Mouse (Mus musculus) MEL (cell line): ENCODE measurements around the gene Ccn1. TPM values are rescaled to one million over a fixed set of nuclear protein-coding genes. Genes with fewer than 3 reads are reported as not detected.

Source experiments
- DNase-seq: peaks from one replicate; pipeline ENCODE4 v3.0.0; 2011; ENCODE audit warnings: low read depth, low spot score
- H3K27ac ChIP-seq: 2 replicates; pipeline ENCODE4 v1.5.1; 2012; ENCODE audit warnings: low read depth, mild to moderate bottlenecking, control low read depth, low read length, moderate library complexity; ENCODE audit not compliant: control insufficient read depth
- H3K27me3 ChIP-seq, 2 experiments: fragments of 150-350 bp in 1 of 2; sonication (generic) in 1 of 2; 2 replicates each; pipeline ENCODE4 v1.6.1; 2012; ENCODE audit warnings: low read length in 2 of 2, mild to moderate bottlenecking in 2 of 2, improper control_type of control experiment in 1 of 2, moderate library complexity in 1 of 2; ENCODE audit not compliant: insufficient read depth in 2 of 2, control insufficient read depth in 1 of 2
- H3K36me3 ChIP-seq, 2 experiments: 2 replicates each; pipeline ENCODE4 v1.6.1; 2012 to 2014; ENCODE audit warnings: low read length in 2 of 2, improper control_type of control experiment in 1 of 2, inconsistent platforms in 1 of 2, mild to moderate bottlenecking in 1 of 2; ENCODE audit not compliant: insufficient read depth in 2 of 2, control insufficient read depth in 1 of 2
- H3K4me1 ChIP-seq, 2 experiments: fragments of 150-350 bp in 1 of 2; sonication (generic) in 1 of 2; 2 replicates each; pipeline ENCODE4 v1.6.1; 2012; ENCODE audit warnings: low read length in 2 of 2, improper control_type of control experiment in 1 of 2, mild to moderate bottlenecking in 1 of 2; ENCODE audit not compliant: insufficient read depth in 2 of 2, control insufficient read depth in 1 of 2
- H3K4me3 ChIP-seq, 2 experiments: fragments of 150-350 bp in 1 of 2; sonication (generic) in 1 of 2; 2 replicates each; pipeline ENCODE4 v1.5.1; 2012; ENCODE audit warnings: low read depth in 2 of 2, low read length in 2 of 2, mild to moderate bottlenecking in 2 of 2, moderate library complexity in 2 of 2, control low read depth in 1 of 2, improper control_type of control experiment in 1 of 2; ENCODE audit not compliant: control insufficient read depth in 1 of 2, insufficient read depth in 1 of 2
- H3K79me2 ChIP-seq: 2 replicates; pipeline ENCODE4 v1.6.1; 2012; ENCODE audit warnings: mild to moderate bottlenecking, low read length, moderate library complexity; ENCODE audit not compliant: control insufficient read depth, poor library complexity, insufficient read depth
- H3K9ac ChIP-seq: 2 replicates; pipeline ENCODE4 v1.6.1; 2012; ENCODE audit warnings: low read depth, mild to moderate bottlenecking, control low read depth, low read length, moderate library complexity; ENCODE audit not compliant: control insufficient read depth, poor library complexity, severe bottlenecking
- H3K9me3 ChIP-seq: fragments of 150-350 bp; sonication (generic); replicated peaks from 2 replicates; pipeline ENCODE4 v1.6.1; 2012; ENCODE audit warnings: mild to moderate bottlenecking, low read length, improper control_type of control experiment, moderate library complexity; ENCODE audit not compliant: insufficient read depth
- CHD1 ChIP-seq: IDR thresholded peaks from 2 replicates; pipeline ENCODE4 v1.6.1; 2012; ENCODE audit warnings: low read depth, mild to moderate bottlenecking, inconsistent platforms, low read length, improper control_type of control experiment
- CTCF ChIP-seq, 3 experiments: IDR thresholded peaks in 2 of 3; conservative IDR thresholded peaks in 1 of 3; 2 replicates each; pipeline ENCODE4 v1.5.1; 2011 to 2012; ENCODE audit warnings: low read length in 3 of 3, low read depth in 2 of 3, mild to moderate bottlenecking in 2 of 3, improper control_type of control experiment in 1 of 3, inconsistent platforms in 1 of 3, mixed read lengths in 1 of 3, moderate library complexity in 1 of 3; ENCODE audit not compliant: control insufficient read depth in 1 of 3, insufficient read depth in 1 of 3, poor library complexity in 1 of 3, severe bottlenecking in 1 of 3
- ELF1 ChIP-seq: IDR thresholded peaks from 2 replicates; pipeline ENCODE4 v1.6.1; 2014; ENCODE audit warnings: low read depth, mild to moderate bottlenecking, inconsistent platforms, low read length, improper control_type of control experiment, moderate library complexity
- GABPA ChIP-seq: IDR thresholded peaks from 2 replicates; pipeline ENCODE4 v1.6.1; 2012; ENCODE audit warnings: low read depth, mild to moderate bottlenecking, inconsistent platforms, low read length, improper control_type of control experiment, moderate library complexity
- GATA1 ChIP-seq: IDR thresholded peaks from 2 replicates; pipeline ENCODE4 v1.6.1; 2011; ENCODE audit warnings: low read depth, low read length, improper control_type of control experiment
- HCFC1 ChIP-seq: IDR thresholded peaks from 2 replicates; pipeline ENCODE4 v1.6.1; 2012; ENCODE audit warnings: low read depth, mild to moderate bottlenecking, inconsistent platforms, low read length, improper control_type of control experiment, moderate library complexity
- JUND ChIP-seq: IDR thresholded peaks from 2 replicates; pipeline ENCODE4 v1.6.1; 2011; ENCODE audit warnings: low read depth, mild to moderate bottlenecking, improper control_type of control experiment, low read length
- MAFK ChIP-seq: IDR thresholded peaks from 2 replicates; pipeline ENCODE4 v1.6.1; 2011; ENCODE audit warnings: low read depth, mild to moderate bottlenecking, low read length, improper control_type of control experiment, borderline replicate concordance
- MYC ChIP-seq: IDR thresholded peaks from 2 replicates; pipeline ENCODE4 v1.6.1; 2011; ENCODE audit warnings: low read depth, mild to moderate bottlenecking, low read length, improper control_type of control experiment, moderate library complexity
- NELFE ChIP-seq: IDR thresholded peaks from 2 replicates; pipeline ENCODE4 v1.6.1; 2011; ENCODE audit warnings: low read depth, low read length, improper control_type of control experiment
- POLR2A ChIP-seq, 2 experiments: IDR thresholded peaks; 2 replicates each; pipeline ENCODE4 v1.6.1; 2011 to 2012; ENCODE audit warnings: low read length in 2 of 2, mild to moderate bottlenecking in 2 of 2, control low read depth in 1 of 2, improper control_type of control experiment in 1 of 2, low read depth in 1 of 2, moderate library complexity in 1 of 2; ENCODE audit not compliant: control insufficient read depth in 1 of 2, insufficient read depth in 1 of 2, poor library complexity in 1 of 2
- POLR2AphosphoS2 ChIP-seq: IDR thresholded peaks from 2 replicates; pipeline ENCODE4 v1.6.1; 2011; ENCODE audit warnings: low read length, improper control_type of control experiment
- POLR2AphosphoS5 ChIP-seq: IDR thresholded peaks from 2 replicates; pipeline ENCODE4 v1.6.1; 2012; ENCODE audit warnings: low read depth, borderline replicate concordance, mild to moderate bottlenecking, inconsistent platforms, low read length, moderate library complexity, mixed read lengths
- RAD21 ChIP-seq: IDR thresholded peaks from 2 replicates; pipeline ENCODE4 v1.6.1; 2011; ENCODE audit warnings: mild to moderate bottlenecking, low read depth, low read length, improper control_type of control experiment
- RCOR1 ChIP-seq: IDR thresholded peaks from 2 replicates; pipeline ENCODE4 v1.6.1; 2012; ENCODE audit warnings: low read depth, mild to moderate bottlenecking, inconsistent platforms, low read length, improper control_type of control experiment
- SMC3 ChIP-seq: IDR thresholded peaks from 2 replicates; pipeline ENCODE4 v1.6.1; 2011; ENCODE audit warnings: low read depth, low read length, improper control_type of control experiment
- TAL1 ChIP-seq: IDR thresholded peaks from 2 replicates; pipeline ENCODE4 v1.6.1; 2012; ENCODE audit warnings: mild to moderate bottlenecking, inconsistent platforms, low read length, moderate library complexity, mixed read lengths
- TCF12 ChIP-seq: IDR thresholded peaks from 2 replicates; pipeline ENCODE4 v1.6.1; 2014; ENCODE audit warnings: low read depth, mild to moderate bottlenecking, inconsistent platforms, low read length, improper control_type of control experiment, moderate library complexity
- UBTF ChIP-seq: IDR thresholded peaks from 2 replicates; pipeline ENCODE4 v1.6.1; 2012; ENCODE audit warnings: low read depth, mild to moderate bottlenecking, inconsistent platforms, low read length, improper control_type of control experiment, moderate library complexity, borderline replicate concordance; ENCODE audit not compliant: insufficient read depth
- ZKSCAN1 ChIP-seq: IDR thresholded peaks from 2 replicates; pipeline ENCODE4 v1.6.1; 2012; ENCODE audit warnings: low read depth, mild to moderate bottlenecking, inconsistent platforms, low read length, improper control_type of control experiment, moderate library complexity
- ZNF384 ChIP-seq: IDR thresholded peaks from 2 replicates; pipeline ENCODE4 v1.6.1; 2012; ENCODE audit warnings: low read depth, mild to moderate bottlenecking, inconsistent platforms, low read length, improper control_type of control experiment
- polyA plus RNA-seq, 2 experiments: library from polyadenylated mRNA; stranded (reverse) in 1 of 2; unstranded in 1 of 2; fragments of >175 nt in 1 of 2; fragments of >200 nt in 1 of 2; gene quantifications; 2 replicates each; pipeline versions ENCODE4 v1.2.1 to v1.2.4; 2012; ENCODE audit warnings: low replicate concordance in 2 of 2, low read depth in 1 of 2; ENCODE audit not compliant: insufficient read length in 2 of 2, insufficient read depth in 1 of 2, missing spikeins in 1 of 2
- total RNA-seq: library from RNA; depleted of rRNA; stranded (reverse); fragments of 300-350 nt; gene quantifications from 2 replicates; pipeline ENCODE4 v1.2.3, GENCODE M21; 2012

The Ccn1 gene
- total and polyA plus RNA-seq, 3 experiments: not detected

DNA sequence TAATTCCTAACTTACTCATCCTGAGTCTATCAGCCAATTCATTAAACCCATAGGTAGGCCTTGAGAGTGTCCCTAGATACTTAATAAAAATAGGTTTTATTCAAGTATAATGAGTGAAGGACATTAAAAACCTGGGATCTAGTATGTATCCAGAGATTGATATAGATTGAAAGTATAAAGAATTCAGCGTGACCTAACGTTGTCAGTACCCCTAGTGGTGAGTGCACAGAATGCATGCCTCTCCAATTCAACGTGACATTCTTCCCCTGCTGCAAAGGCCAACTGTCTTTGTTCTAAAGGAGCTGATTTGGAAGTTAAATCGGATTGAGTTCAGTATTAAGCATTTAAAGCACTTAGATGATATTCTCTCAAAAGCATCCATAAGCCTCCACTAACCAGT is 37.1 kb downstream of the Ccn1 start:
- H3K36me3 ChIP-seq: no peaks in the 10 kb centered on the region
- TF ChIP-seq MAFK (no peak), CTCF (IDR thresholded peaks at IDR 0.05 in 2 of 3, conservative IDR thresholded peaks at IDR 0.05 in 1 of 3; ENCODE audit: control insufficient read depth in 1 of 3, insufficient read depth in 1 of 3, low read depth in 2 of 3, low read length in 3 of 3, poor library complexity in 1 of 3, severe bottlenecking in 1 of 3) (peak; percentile 48 to 81 (median 62)), MYC (0 out of 2 replicates have a peak, but pooled peaks have one; percentile 31), SMC3 (peak; percentile 31; the same call in 1 of the 2 replicates), JUND (no peak), RAD21 (peak; percentile 9)
- H3K9ac ChIP-seq: no peak overlapping the region
- no peaks in the 10 kb centered on the region for H3K9me3 ChIP-seq
- H3K4me1 ChIP-seq: peaks cover 0 to 2% of the 10 kb centered on the region in 2 experiments; a peak in 1 of 4 replicates
- no peaks in the 10 kb centered on the region for H3K79me2 ChIP-seq
- H3K27me3 ChIP-seq: no peaks in the 10 kb centered on the region; a peak in 1 of 4 replicates
- no peak overlapping the region for H3K27ac ChIP-seq
- H3K4me3 ChIP-seq: no peak overlapping the region
- DNase-seq: peak; percentile 59

DNA sequence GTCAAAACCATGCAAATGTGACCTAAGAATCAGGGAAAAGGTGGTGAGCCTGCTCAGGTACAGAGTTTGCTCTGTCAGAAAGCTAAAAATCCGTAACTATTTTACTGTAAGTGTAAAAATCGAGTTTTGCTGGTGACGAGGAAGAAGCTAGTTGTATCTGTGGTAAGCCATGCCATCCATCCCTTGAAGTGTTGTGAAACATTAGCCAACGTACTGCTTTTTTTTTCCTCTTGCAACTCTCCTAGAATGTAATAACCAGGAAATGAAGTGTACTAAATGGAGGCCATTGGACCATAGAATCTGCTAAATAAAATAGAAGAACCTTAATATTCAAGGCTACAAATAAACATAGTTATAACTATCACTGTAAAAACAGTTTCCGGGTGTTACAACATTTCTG is 41.5 kb downstream of the Ccn1 start:
- no peak for TF ChIP-seq RCOR1
- TF ChIP-seq NELFE: no peak
- TF ChIP-seq UBTF: no peak
- no peak for TF ChIP-seq GABPA
- no peak for TF ChIP-seq GATA1
- no peak for TF ChIP-seq CHD1
- TF ChIP-seq POLR2A (IDR thresholded peaks at IDR 0.05; ENCODE audit: control insufficient read depth in 1 of 2, insufficient read depth in 1 of 2, low read depth in 1 of 2, low read length in 2 of 2, poor library complexity in 1 of 2): no peak
- TF ChIP-seq ELF1: no peak
- TF ChIP-seq POLR2AphosphoS5: no peak
- TF ChIP-seq ZKSCAN1: no peak
- no peak for TF ChIP-seq ZNF384
- no peak for TF ChIP-seq MYC
- no peak for TF ChIP-seq TAL1
- no peak for TF ChIP-seq RAD21
- no peak for TF ChIP-seq MAFK
- no peak for TF ChIP-seq TCF12
- no peak for TF ChIP-seq CTCF (IDR thresholded peaks at IDR 0.05 in 2 of 3, conservative IDR thresholded peaks at IDR 0.05 in 1 of 3; ENCODE audit: control insufficient read depth in 1 of 3, insufficient read depth in 1 of 3, low read depth in 2 of 3, low read length in 3 of 3, poor library complexity in 1 of 3, severe bottlenecking in 1 of 3)
- TF ChIP-seq HCFC1: no peak
- TF ChIP-seq POLR2AphosphoS2: no peak
- Histone ChIP-seq H3K9me3 (no peaks in the 10 kb centered on the region), H3K4me3 (no peak overlapping the region), H3K9ac (no peak overlapping the region), H3K36me3 (no peaks in the 10 kb centered on the region; a peak in 3 of 4 replicates), H3K79me2 (no peaks in the 10 kb centered on the region), H3K27ac (no peak overlapping the region), H3K27me3 (no peaks in the 10 kb centered on the region; a peak in 1 of 4 replicates), H3K4me1 (peaks cover 0 to 2% of the 10 kb centered on the region in 2 experiments; a peak in 1 of 4 replicates)
- no peak for DNase-seq
